Mouse (Mus musculus): ENCODE measurements around the gene Baiap2.
A peak's percentile ranks its signal among the peaks of the same experiment; 100 is the strongest.

The Baiap2 gene

GRCm38 (mm10) chr11:119978701-119979100 is 36.1 kb downstream of the Baiap2 start:
- DNase-seq (ENCODE audit: low spot score) = no peak

- DNase-seq (ENCODE audit: low spot score) = peak; percentile 90
These were observed 37.2 kb downstream of the Baiap2 start for GRCm38 (mm10) chr11:119979596-119980385.

DNA sequence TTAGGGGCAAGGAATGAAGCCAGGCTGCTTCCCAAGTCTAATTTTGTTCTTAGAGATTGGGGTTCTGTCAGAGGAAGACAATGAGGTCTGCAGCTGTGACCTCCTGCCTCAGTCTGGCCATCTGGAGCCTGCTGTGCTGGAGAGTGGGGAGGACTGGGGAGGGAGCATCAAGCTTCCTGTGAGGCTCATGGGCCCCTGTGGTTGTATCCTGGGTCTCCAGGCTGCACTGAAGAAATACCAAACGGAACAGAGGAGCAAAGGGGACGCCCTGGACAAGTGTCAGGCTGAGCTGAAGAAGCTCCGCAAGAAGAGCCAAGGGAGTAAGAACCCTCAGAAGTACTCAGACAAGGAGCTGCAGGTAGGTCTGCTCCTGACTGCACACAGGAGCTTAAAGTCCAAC is 39.2 kb downstream of the Baiap2 start:
- no peak for DNase-seq (ENCODE audit: low spot score)

GRCm38 (mm10) chr11:119982236-119982635 is 39.7 kb downstream of the Baiap2 start:
- no peak for DNase-seq (ENCODE audit: low spot score)

DNA sequence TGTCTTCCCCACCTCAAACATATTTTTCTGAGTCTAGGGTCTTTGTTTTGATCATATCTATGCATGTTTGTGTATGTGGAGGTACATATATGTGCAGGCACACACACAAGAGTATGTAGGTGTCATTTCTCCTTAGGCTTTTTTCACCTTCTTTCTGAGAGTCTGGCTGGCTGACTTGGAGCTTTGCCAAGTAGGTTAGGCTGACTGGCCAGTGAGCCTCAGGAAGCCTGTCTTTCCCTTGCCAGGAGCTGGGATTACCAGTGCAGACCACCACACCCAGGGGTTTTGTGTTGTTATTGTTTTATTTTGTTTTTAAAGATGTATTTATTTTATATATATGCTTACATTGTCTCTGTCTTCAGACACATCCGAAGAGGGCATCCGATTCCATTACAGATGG is 40.6 kb downstream of the Baiap2 start:
- peak; percentile 72 for DNase-seq (ENCODE audit: low spot score)

GRCm38 (mm10) chr11:119986751-119987425 is 44.3 kb downstream of the Baiap2 start:
- no peak for DNase-seq (ENCODE audit: low spot score)

GRCm38 (mm10) chr11:119987876-119988275 is 45.3 kb downstream of the Baiap2 start:
- no peak for DNase-seq (ENCODE audit: low spot score)

- DNase-seq (ENCODE audit: low spot score) = peak; percentile 90
These were observed 45.8 kb downstream of the Baiap2 start for GRCm38 (mm10) chr11:119988391-119988790.

DNA sequence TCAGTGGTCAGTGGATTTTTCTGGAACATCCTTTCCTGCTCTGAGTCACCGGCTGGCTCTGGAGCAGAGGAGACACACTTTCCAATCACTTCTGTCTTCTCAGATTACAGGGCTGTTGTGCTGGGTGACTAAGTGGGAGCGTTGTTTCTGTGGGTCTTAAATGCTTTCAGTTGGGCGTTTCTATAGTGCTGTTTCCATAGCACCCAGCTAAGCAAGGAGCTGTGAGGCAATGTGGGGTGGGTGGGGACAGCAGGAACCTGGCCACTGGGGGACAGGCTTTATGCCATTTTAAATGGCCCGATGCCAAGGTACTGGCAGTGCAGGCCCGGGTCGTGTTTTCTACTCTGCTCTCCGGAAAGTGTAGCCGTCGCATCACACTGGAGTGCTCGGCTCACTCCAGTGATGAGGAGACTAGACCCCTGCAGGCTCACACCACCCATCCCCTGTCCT is 46.6 kb downstream of the Baiap2 start:
- DNase-seq (ENCODE audit: low spot score) = peak; percentile 66

- DNase-seq (ENCODE audit: low spot score) = no peak
These were observed 48.2 kb downstream of the Baiap2 start for GRCm38 (mm10) chr11:119990658-119991337.

DNA sequence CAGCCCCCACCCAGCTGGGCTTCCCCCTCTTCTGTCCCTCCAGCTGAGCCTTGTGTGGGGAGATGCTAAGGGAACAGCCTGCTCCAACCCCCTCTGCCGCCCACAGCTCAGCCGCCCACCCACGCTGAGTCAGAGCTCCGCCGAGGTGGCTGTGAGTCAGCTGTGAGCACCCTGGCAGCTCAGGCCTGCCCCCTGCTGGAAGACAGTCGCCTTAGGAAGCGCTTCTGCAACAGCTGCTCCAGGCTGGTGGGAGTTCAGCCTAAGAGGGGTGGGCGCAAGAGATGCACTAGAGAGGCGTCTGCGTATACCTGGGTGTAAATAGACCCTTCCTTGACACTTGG is 48.7 kb downstream of the Baiap2 start:
- peak; percentile 85 for DNase-seq (ENCODE audit: low spot score)

GRCm38 (mm10) chr11:119997351-119997750 is 54.8 kb downstream of the Baiap2 start:
- no peak for DNase-seq (ENCODE audit: low spot score)

GRCm38 (mm10) chr11:120002041-120002440 is 59.5 kb downstream of the Baiap2 start:
- peak; percentile 65 for DNase-seq (ENCODE audit: low spot score)

GRCm38 (mm10) chr11:120002634-120003220 is 60.2 kb downstream of the Baiap2 start:
- no peak for DNase-seq (ENCODE audit: low spot score)

GRCm38 (mm10) chr11:120005434-120006317 is 63.1 kb downstream of the Baiap2 start:
- DNase-seq (ENCODE audit: low spot score) = no peak

DNA sequence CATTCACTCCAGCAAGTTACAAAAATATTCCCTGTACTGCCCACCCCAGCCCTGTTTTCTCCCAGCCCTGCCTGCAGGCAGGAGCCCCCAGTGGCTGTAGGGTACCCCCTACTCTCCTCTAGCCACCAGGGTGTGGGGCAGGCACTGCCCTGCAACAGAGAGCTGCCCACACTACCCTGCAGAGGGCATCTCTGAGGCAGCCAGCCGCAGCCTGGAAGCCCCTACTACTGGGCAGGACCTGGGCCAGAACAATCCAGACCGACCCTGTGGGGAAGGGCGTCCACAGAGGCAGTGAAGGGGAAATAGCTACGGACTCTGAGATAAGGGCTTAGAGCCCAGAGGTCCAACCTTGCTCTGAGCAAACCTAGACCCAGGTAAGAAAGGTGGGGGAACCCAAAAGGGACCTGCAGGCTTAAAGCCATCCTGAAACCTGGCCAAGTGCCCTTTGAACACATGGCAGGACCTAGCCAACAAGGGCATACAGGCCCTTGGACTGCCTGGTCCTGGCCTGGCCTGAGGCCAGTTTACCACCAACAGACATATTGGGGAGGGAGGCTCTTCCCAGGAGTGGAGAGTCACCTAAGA is 65.0 kb downstream of the Baiap2 start:
- DNase-seq (ENCODE audit: low spot score) = no peak

DNA sequence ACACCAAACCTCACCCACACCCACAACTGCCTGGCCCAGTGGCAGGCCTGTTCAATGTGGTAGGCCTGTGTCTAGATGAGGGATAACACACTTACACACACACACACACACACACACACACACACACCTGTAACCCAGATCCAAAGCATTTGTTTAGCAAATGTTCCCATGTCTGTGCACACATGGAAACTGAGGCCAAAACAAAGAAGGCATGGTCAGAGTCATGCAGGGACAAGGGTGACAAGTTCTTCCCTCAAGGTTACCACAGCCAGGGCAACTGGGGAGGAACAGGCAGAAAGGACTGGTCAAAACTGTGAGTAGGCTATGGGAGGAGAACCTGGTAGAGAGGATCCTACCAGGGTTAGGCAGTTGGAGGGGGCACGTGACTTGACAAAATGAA is 65.9 kb downstream of the Baiap2 start:
- DNase-seq (ENCODE audit: low spot score) = no peak

GRCm38 (mm10) chr11:120008956-120009355 is 66.4 kb downstream of the Baiap2 start:
- DNase-seq (ENCODE audit: low spot score) = no peak

DNA sequence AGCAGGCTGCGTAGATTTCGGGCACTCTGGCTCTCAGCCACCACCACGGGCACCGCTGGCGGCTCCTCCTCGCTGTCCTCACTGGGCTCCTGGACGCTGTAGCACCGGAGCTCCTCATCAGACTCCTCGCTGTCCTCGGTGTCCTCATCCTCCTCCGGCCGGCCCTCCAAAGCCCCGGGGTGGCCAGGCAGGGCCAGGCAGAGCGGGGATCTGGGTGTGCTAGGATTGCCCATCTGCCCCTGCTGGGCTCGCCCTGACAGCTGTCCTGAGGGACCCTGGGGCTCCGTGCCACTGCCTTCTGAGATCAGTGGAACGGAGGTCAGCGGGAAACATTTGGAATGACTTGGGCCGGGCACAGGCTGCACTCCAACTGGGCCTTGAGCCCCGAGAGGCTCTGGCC is 67.4 kb downstream of the Baiap2 start:
- DNase-seq (ENCODE audit: low spot score) = peak; percentile 79

DNA sequence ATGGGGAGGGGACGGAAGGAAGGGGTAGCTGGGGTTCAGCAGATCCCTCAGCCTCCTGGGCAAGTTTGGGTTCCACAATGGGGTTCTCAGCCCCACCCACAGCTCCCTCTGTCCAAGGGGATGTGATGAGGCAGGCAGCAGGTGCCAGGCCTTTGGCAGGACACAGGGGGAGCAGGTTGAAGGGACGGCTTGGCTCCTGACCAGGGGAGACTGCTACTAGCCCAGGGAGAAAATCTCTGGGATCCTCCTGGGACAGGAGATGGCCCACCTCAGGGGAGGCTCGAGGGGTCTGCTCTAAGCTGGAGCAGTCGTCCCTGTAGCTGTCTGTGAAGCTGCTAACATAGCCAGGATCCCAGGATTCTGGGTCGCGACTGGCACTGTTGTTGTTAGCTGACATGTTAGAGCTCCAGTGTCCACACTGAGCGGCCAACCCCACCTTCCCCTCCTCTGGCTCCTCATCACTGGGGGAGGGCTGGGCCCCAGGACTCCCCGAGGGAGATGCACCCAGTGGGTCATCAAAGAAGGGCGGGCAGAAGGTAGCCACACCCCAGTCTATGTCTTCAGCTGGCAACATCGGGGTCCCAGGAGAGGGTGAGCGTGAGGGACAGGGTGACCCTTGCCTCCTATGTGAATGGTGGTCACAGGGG is 68.7 kb downstream of the Baiap2 start:
- no peak for DNase-seq (ENCODE audit: low spot score)

Measured in adipocyte (in vitro differentiated cells).